Comparison of ENCODE assay signal across 7 mouse cellular contexts in the genomic region with DNA sequence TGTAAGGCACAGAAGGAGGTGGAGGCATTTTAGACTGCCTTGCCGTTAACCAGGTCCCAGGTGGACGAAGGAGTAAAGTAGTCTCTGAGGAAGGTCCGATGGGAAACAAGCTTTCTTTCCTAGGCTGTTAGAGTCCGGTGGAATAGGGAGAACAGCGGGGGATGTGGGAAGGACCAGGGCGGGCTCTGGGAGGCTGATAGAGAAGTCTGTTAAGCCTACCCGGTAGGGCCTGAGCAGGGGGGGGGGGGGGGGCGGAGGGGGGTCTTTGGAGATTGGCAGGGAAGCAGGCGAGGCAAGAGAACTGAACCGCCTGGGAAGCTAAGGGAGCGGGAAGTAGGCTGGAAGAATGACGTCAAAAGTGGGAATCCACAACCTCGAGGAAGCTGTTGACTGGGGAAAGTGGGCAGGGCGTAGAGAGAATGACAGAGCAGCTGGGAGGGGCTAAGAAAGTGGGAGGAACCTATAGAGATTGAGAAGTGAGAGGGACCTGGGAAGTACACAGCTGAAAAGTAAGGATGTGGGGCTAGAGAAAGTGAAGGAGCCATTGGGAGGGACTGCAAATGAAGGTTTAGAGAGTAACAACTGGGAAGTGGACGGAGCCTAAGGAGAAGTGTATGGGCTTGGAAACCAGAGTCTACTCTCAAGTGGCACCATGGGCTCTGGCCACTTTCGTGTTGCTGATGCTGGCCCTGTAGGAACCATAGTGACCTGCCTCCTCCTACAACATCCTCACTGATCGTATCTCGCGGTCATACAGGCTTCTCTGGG. TPM values are rescaled to one million over a fixed set of nuclear protein-coding genes. Genes with fewer than 3 reads are reported as not detected.
DNase-seq lines count a peak whose midpoint lies in the region; ATAC-seq and TF ChIP-seq lines count a peak whose summit lies in the region.

No protein-coding gene starts in this region.

- DNase-seq in 3134 (ENCODE audit: extremely low read depth, insufficient read length, low spot score): peak; percentile 39
- DNase-seq in CH12.LX (ENCODE audit: extremely low read depth): no peak
- DNase-seq in embryonic facial prominence, embryonic 14.5 days (ENCODE audit: low spot score): peak; percentile 82
- DNase-seq in heart, postnatal 10 days: peak; percentile 67 to 70
- DNase-seq in kidney, postnatal 25 days: peak; percentile 62 to 64

- TF ChIP-seq EP300 in CH12.LX (IDR thresholded peaks at IDR 0.05; ENCODE audit: low read length): no peak

- peak overlapping the region; percentile 41 for H3K4me2 ChIP-seq in CH12.LX (ENCODE audit: insufficient read depth, low read depth, poor library complexity, severe bottlenecking)
- peak overlapping the region; percentile 52 for H3K4me2 ChIP-seq in embryonic facial prominence, embryonic 14.5 days (ENCODE audit: low read depth, low read length)

- peak; percentile 90 for ATAC-seq in embryonic facial prominence, embryonic 14.5 days (ENCODE audit: low read depth)

- no peaks in the 10 kb centered on the region for H3K27me3 ChIP-seq in CH12.LX (replicated peaks)
- no peaks in the 10 kb centered on the region for H3K27me3 ChIP-seq in embryonic facial prominence, embryonic 14.5 days (replicated peaks; ENCODE audit: control insufficient read depth, insufficient read depth, low read length)
- no peaks in the 10 kb centered on the region for H3K27me3 ChIP-seq in megakaryocyte, embryonic 14.5 days (replicated peaks)
- H3K27me3 ChIP-seq in testis, adult 2 months (ENCODE audit: control insufficient read depth, insufficient read depth, low read length): no peaks in the 10 kb centered on the region

- H3K79me2 ChIP-seq in CH12.LX (replicated peaks; ENCODE audit: control insufficient read depth, extremely low read depth, insufficient read depth, poor library complexity, severe bottlenecking): no peaks in the 10 kb centered on the region

- no peak overlapping the region for H3K4me3 ChIP-seq in CH12.LX (replicated peaks in 1 of 3; ENCODE audit: low read depth in 2 of 3, low read length in 2 of 3, poor library complexity in 1 of 3)
- peak overlapping the region; percentile 20 for H3K4me3 ChIP-seq in embryonic facial prominence, embryonic 14.5 days (ENCODE audit: low read depth, low read length)
- H3K4me3 ChIP-seq in megakaryocyte, embryonic 14.5 days (replicated peaks): peak overlapping the region; percentile 90
- peak overlapping the region; percentile 6; the same call in 1 of the 2 replicates for H3K4me3 ChIP-seq in testis, adult 2 months (ENCODE audit: control insufficient read depth, low read depth, low read length)

- TF ChIP-seq POLR2A in CH12.LX (IDR thresholded peaks at IDR 0.05; ENCODE audit: low read depth, low read length): no peak
- TF ChIP-seq POLR2A in testis, adult 2 months (IDR thresholded peaks at IDR 0.05; ENCODE audit: control insufficient read depth, low read depth, low read length): no peak

- no peaks in the 10 kb centered on the region for H3K9me3 ChIP-seq in CH12.LX (replicated peaks; ENCODE audit: low read length)
- H3K9me3 ChIP-seq in embryonic facial prominence, embryonic 14.5 days (ENCODE audit: control insufficient read depth, low read length): no peaks in the 10 kb centered on the region
- H3K9me3 ChIP-seq in megakaryocyte, embryonic 14.5 days: peaks cover 6% of the 10 kb centered on the region; the same call in 1 of the 2 replicates

- intact Hi-C loops in heart, postnatal 10 days (cut with DNase I): loop anchor here (1.0 to 2.0 kb wide), 2 partner anchors 99 to 239 kb away; a partner anchor contains a TSS

- peaks cover 0 to 35% of the 10 kb centered on the region in 2 experiments for H3K36me3 ChIP-seq in CH12.LX (replicated peaks in 1 of 2; ENCODE audit: control insufficient read depth in 1 of 2, insufficient read depth in 1 of 2, low read length in 1 of 2)
- H3K36me3 ChIP-seq in embryonic facial prominence, embryonic 14.5 days (ENCODE audit: control insufficient read depth, insufficient read depth, low read length): no peaks in the 10 kb centered on the region
- H3K36me3 ChIP-seq in megakaryocyte, embryonic 14.5 days (replicated peaks; ENCODE audit: low read length): peaks cover 41% of the 10 kb centered on the region
- no peaks in the 10 kb centered on the region for H3K36me3 ChIP-seq in testis, adult 2 months (ENCODE audit: control insufficient read depth, insufficient read depth, low read length)

- H3K9ac ChIP-seq in CH12.LX (ENCODE audit: insufficient read depth, low read depth): no peak overlapping the region
- H3K9ac ChIP-seq in embryonic facial prominence, embryonic 14.5 days (ENCODE audit: low read depth, low read length): peak overlapping the region; percentile 19; the same call in 1 of the 2 replicates

- no peak overlapping the region for H3K27ac ChIP-seq in CH12.LX (ENCODE audit: insufficient read depth, low read depth)
- no peak overlapping the region for H3K27ac ChIP-seq in embryonic facial prominence, embryonic 14.5 days (replicated peaks; ENCODE audit: low read depth, low read length)
- H3K27ac ChIP-seq in testis, adult 2 months (ENCODE audit: control insufficient read depth, insufficient read depth, low read depth, low read length): no peak overlapping the region

- TF ChIP-seq RAD21 in CH12.LX (IDR thresholded peaks at IDR 0.05; ENCODE audit: low read depth, low read length): no peak

- H3K4me1 ChIP-seq in CH12.LX (ENCODE audit: control insufficient read depth in 1 of 2, insufficient read depth in 2 of 2): peaks cover 24 to 40% of the 10 kb centered on the region in 2 experiments
- H3K4me1 ChIP-seq in embryonic facial prominence, embryonic 14.5 days (ENCODE audit: control insufficient read depth, insufficient read depth, low read length): 0 out of 2 replicates have a peak, but pooled peaks cover 4% of the 10 kb centered on the region
- H3K4me1 ChIP-seq in megakaryocyte, embryonic 14.5 days: peaks cover 70% of the 10 kb centered on the region
- peaks cover 7% of the 10 kb centered on the region for H3K4me1 ChIP-seq in testis, adult 2 months (ENCODE audit: control insufficient read depth, insufficient read depth, low read length)

- TF ChIP-seq CTCF in CH12.LX (conservative IDR thresholded peaks at IDR 0.05 in 1 of 2, IDR thresholded peaks at IDR 0.05 in 1 of 2; ENCODE audit: low read depth in 2 of 2, low read length in 2 of 2): no peak
- TF ChIP-seq CTCF in testis, adult 2 months (IDR thresholded peaks at IDR 0.05; ENCODE audit: control insufficient read depth, insufficient read depth, insufficient replicate concordance, low read depth, low read length): no peak

- dilution Hi-C loops in CH12.LX (cut with MboI; ENCODE audit: extremely low pct_ligation_motif_present, extremely low pct_unique_long_range_greater_than_20kb, low sequenced_read_pairs): no loop called here

- 2% methylated on average over 18 of the region's 19 CpGs for WGBS in embryonic facial prominence, embryonic 14.5 days

- in situ Hi-C loops in CH12.LX (cut with MboI; ENCODE audit: low pct_ligation_motif_present, low pct_unique_long_range_greater_than_20kb, low sequenced_read_pairs): loop anchor here (5.0 to 25.0 kb wide), 2 partner anchors 71 to 241 kb away; no protein-coding TSS in a partner anchor

TF ChIP-seq in CH12.LX, 34 proteins besides CTCF, POLR2A, EP300 and RAD21 (continues in another document):
- TF ChIP-seq SMC3 (IDR thresholded peaks at IDR 0.05; ENCODE audit: low read depth, low read length) (no peak), UBTF (IDR thresholded peaks at IDR 0.05; ENCODE audit: low read depth, low read length) (no peak), MAFK (IDR thresholded peaks at IDR 0.05; ENCODE audit: insufficient replicate concordance, low read length) (no peak)

RNA-seq across cellular contexts. Expression of a gene that starts 8.5 kb away (rescaled TPM):
- total RNA-seq in CH12.LX (2012; rRNA removed) (0.42 and 0.89 TPM in 2 replicates), CH12.LX (2014; rRNA removed) (0.09 TPM in 1 of 2 replicates, not detected in the other)
- 2.0 and 2.1 TPM in 2 replicates for polyA plus RNA-seq in CH12.LX (2012; ENCODE audit: insufficient read length, low read depth)
- polyA plus RNA-seq in embryonic facial prominence, embryonic 14.5 days (2014; fragmentation: Nextera tagmentation; extraction: Ambion mirVana): 22.9 and 28.7 TPM in 2 replicates
- total RNA-seq in heart, postnatal 10 days (2021): 1 to 10 TPM; 7.0 to 7.4 TPM
- 1.4 and 1.5 TPM in 2 replicates for polyA plus RNA-seq in megakaryocyte, embryonic 14.5 days (2012; ENCODE audit: insufficient read depth, low replicate concordance)
- polyA plus RNA-seq in testis, adult 2 months (2012; rRNA removed): 0.06 and 0.08 TPM in 2 replicates

RNA-seq across cellular contexts. Expression of a gene that starts 9.1 kb away (rescaled TPM):
- total RNA-seq in CH12.LX (2012; rRNA removed) (252 and 321 TPM in 2 replicates), CH12.LX (2014; rRNA removed) (106 and 123 TPM in 2 replicates)
- polyA plus RNA-seq in CH12.LX (2012; ENCODE audit: insufficient read length, low read depth): 129 and 137 TPM in 2 replicates
- polyA plus RNA-seq in embryonic facial prominence, embryonic 14.5 days (2014; fragmentation: Nextera tagmentation; extraction: Ambion mirVana): 4.1 and 5.0 TPM in 2 replicates
- total RNA-seq in heart, postnatal 10 days (2021): under 1 TPM; 0.67 to 0.79 TPM
- 3.3 and 4.6 TPM in 2 replicates for polyA plus RNA-seq in megakaryocyte, embryonic 14.5 days (2012; ENCODE audit: insufficient read depth, low replicate concordance)
- polyA plus RNA-seq in testis, adult 2 months (2012; rRNA removed): 0.10 TPM in 1 of 2 replicates, not detected in the other

RNA-seq across cellular contexts. Expression of a gene that starts 17.7 kb away (rescaled TPM):
- total RNA-seq in CH12.LX (2012; rRNA removed): 7.2 and 9.7 TPM in 2 replicates
- 6.8 and 7.1 TPM in 2 replicates for total RNA-seq in CH12.LX (2014; rRNA removed)
- 33.9 and 36.9 TPM in 2 replicates for polyA plus RNA-seq in CH12.LX (2012; ENCODE audit: insufficient read length, low read depth)
- polyA plus RNA-seq in embryonic facial prominence, embryonic 14.5 days (2014; fragmentation: Nextera tagmentation; extraction: Ambion mirVana): 1.6 and 2.1 TPM in 2 replicates
- total RNA-seq in heart, postnatal 10 days (2021): 1 to 10 TPM; 1.3 to 2.3 TPM
- 15.6 and 31.6 TPM in 2 replicates for polyA plus RNA-seq in megakaryocyte, embryonic 14.5 days (2012; ENCODE audit: insufficient read depth, low replicate concordance)
- 0.35 and 0.41 TPM in 2 replicates for polyA plus RNA-seq in testis, adult 2 months (2012; rRNA removed)

RNA-seq across cellular contexts. Expression of a gene that starts 36.4 kb away (rescaled TPM):
- 5.1 and 6.9 TPM in 2 replicates for total RNA-seq in CH12.LX (2012; rRNA removed)
- 1.4 and 2.2 TPM in 2 replicates for total RNA-seq in CH12.LX (2014; rRNA removed)
- 12.1 and 13.8 TPM in 2 replicates for polyA plus RNA-seq in CH12.LX (2012; ENCODE audit: insufficient read length, low read depth)
- polyA plus RNA-seq in embryonic facial prominence, embryonic 14.5 days (2014; fragmentation: Nextera tagmentation; extraction: Ambion mirVana): 6.9 and 7.8 TPM in 2 replicates
- 10 to 100 TPM; 75.0 to 86.6 TPM for total RNA-seq in heart, postnatal 10 days (2021)
- 0.49 and 6.1 TPM in 2 replicates for polyA plus RNA-seq in megakaryocyte, embryonic 14.5 days (2012; ENCODE audit: insufficient read depth, low replicate concordance)
- 8.8 and 8.9 TPM in 2 replicates for polyA plus RNA-seq in testis, adult 2 months (2012; rRNA removed)

RNA-seq across cellular contexts. Expression of a gene that starts 37.1 kb away (rescaled TPM):
- total RNA-seq in CH12.LX (2012; rRNA removed): 0.13 and 0.25 TPM in 2 replicates
- not detected in 2 replicates for total RNA-seq in CH12.LX (2014; rRNA removed)
- not detected in 2 replicates for polyA plus RNA-seq in CH12.LX (2012; ENCODE audit: insufficient read length, low read depth)
- 5.5 and 8.1 TPM in 2 replicates for polyA plus RNA-seq in embryonic facial prominence, embryonic 14.5 days (2014; fragmentation: Nextera tagmentation; extraction: Ambion mirVana)
- under 1 TPM; 0.35 to 0.57 TPM for total RNA-seq in heart, postnatal 10 days (2021)
- polyA plus RNA-seq in megakaryocyte, embryonic 14.5 days (2012; ENCODE audit: insufficient read depth, low replicate concordance): 0.11 TPM in 1 of 2 replicates, not detected in the other
- polyA plus RNA-seq in testis, adult 2 months (2012; rRNA removed): 2.4 and 4.3 TPM in 2 replicates

Comparison
In these comparisons a context has a peak if more than half of its experiments do, and no peak if none do; other contexts are left out.
1. H3K4me3 ChIP-seq: peak in embryonic facial prominence, embryonic 14.5 days (single experiment), megakaryocyte, embryonic 14.5 days (single experiment) and testis, adult 2 months (single experiment); none in CH12.LX (0 of 3).
2. RNA of a gene that starts 9.1 kb away (polyA plus RNA-seq): 129 to 137 TPM in CH12.LX; 4.1 to 5.0 TPM in embryonic facial prominence, embryonic 14.5 days, 3.3 to 4.6 TPM in megakaryocyte, embryonic 14.5 days and 0.10 TPM in testis, adult 2 months; every median in the first group is over 10 times any median in the second.